Mouse (Mus musculus) MEL (cell line): Measurements from ENCODE around the gene Dhrs3.

ENCODE experiments used
- CHD1 ChIP-seq: IDR thresholded peaks from 2 replicates; pipeline ENCODE4 v1.6.1; 2012; ENCODE audit warnings: low read depth, mild to moderate bottlenecking, inconsistent platforms, low read length, improper control_type of control experiment
- CTCF ChIP-seq, 3 experiments: IDR thresholded peaks in 2 of 3; conservative IDR thresholded peaks in 1 of 3; 2 replicates each; pipeline ENCODE4 v1.5.1; 2011 to 2012; ENCODE audit warnings: low read length in 3 of 3, low read depth in 2 of 3, mild to moderate bottlenecking in 2 of 3, improper control_type of control experiment in 1 of 3, inconsistent platforms in 1 of 3, mixed read lengths in 1 of 3, moderate library complexity in 1 of 3; ENCODE audit not compliant: control insufficient read depth in 1 of 3, insufficient read depth in 1 of 3, poor library complexity in 1 of 3, severe bottlenecking in 1 of 3
- ELF1 ChIP-seq: IDR thresholded peaks from 2 replicates; pipeline ENCODE4 v1.6.1; 2014; ENCODE audit warnings: low read depth, mild to moderate bottlenecking, inconsistent platforms, low read length, improper control_type of control experiment, moderate library complexity
- POLR2A ChIP-seq, 2 experiments: IDR thresholded peaks; 2 replicates each; pipeline ENCODE4 v1.6.1; 2011 to 2012; ENCODE audit warnings: low read length in 2 of 2, mild to moderate bottlenecking in 2 of 2, control low read depth in 1 of 2, improper control_type of control experiment in 1 of 2, low read depth in 1 of 2, moderate library complexity in 1 of 2; ENCODE audit not compliant: control insufficient read depth in 1 of 2, insufficient read depth in 1 of 2, poor library complexity in 1 of 2
- USF1 ChIP-seq: IDR thresholded peaks from 2 replicates; pipeline ENCODE4 v1.6.1; 2014; ENCODE audit warnings: low read depth, mild to moderate bottlenecking, inconsistent platforms, low read length, improper control_type of control experiment, moderate library complexity
- ZKSCAN1 ChIP-seq: IDR thresholded peaks from 2 replicates; pipeline ENCODE4 v1.6.1; 2012; ENCODE audit warnings: low read depth, mild to moderate bottlenecking, inconsistent platforms, low read length, improper control_type of control experiment, moderate library complexity

GRCm38 (mm10) chr4:144892937-144893272 lies 278 bp downstream of the Dhrs3 start:
- no peak for TF ChIP-seq CTCF (IDR thresholded peaks at IDR 0.05 in 2 of 3, conservative IDR thresholded peaks at IDR 0.05 in 1 of 3; ENCODE audit: control insufficient read depth in 1 of 3, insufficient read depth in 1 of 3, low read depth in 2 of 3, low read length in 3 of 3, poor library complexity in 1 of 3, severe bottlenecking in 1 of 3)
- no peak for TF ChIP-seq ELF1
- TF ChIP-seq ZKSCAN1, result peak; percentile 3; the same call in 1 of the 2 replicates
- no peak for TF ChIP-seq USF1
- no peak for TF ChIP-seq POLR2A (IDR thresholded peaks at IDR 0.05; ENCODE audit: control insufficient read depth in 1 of 2, insufficient read depth in 1 of 2, low read depth in 1 of 2, low read length in 2 of 2, poor library complexity in 1 of 2)
- TF ChIP-seq CHD1, result no peak
